Mouse (Mus musculus) forebrain, embryonic 10.5 days (tissue): ENCODE measurements around the gene Srpk2. TPM values are rescaled to one million over a fixed set of nuclear protein-coding genes. Genes with fewer than 3 reads are reported as not detected.
"Not testable (repeated sequence)": the region's sequence is repeated elsewhere in the genome, so short reads cannot be mapped to it uniquely, and the experiment has no call there.

Experiments
- DNase-seq: peaks from one replicate; pipeline ENCODE4 v3.0.0-alpha.2; 2017; ENCODE audit warnings: low spot score; ENCODE audit errors: extremely low spot score
- H3K27ac ChIP-seq: fragments of 300-500 bp; sonication (generic); 2 replicates; pipeline ENCODE4 v1.5.1; 2016; ENCODE audit warnings: mild to moderate bottlenecking
- H3K27me3 ChIP-seq: fragments of 300-500 bp; sonication (generic); 2 replicates; pipeline ENCODE4 v1.6.1; 2016; ENCODE audit warnings: mild to moderate bottlenecking; ENCODE audit not compliant: poor library complexity, severe bottlenecking
- H3K36me3 ChIP-seq: fragments of 300-500 bp; sonication (generic); replicated peaks from 2 replicates; pipeline ENCODE4 v1.6.1; 2016; ENCODE audit warnings: mild to moderate bottlenecking, moderate library complexity
- H3K4me1 ChIP-seq: fragments of 300-500 bp; sonication (generic); 2 replicates; pipeline ENCODE4 v1.6.1; 2016
- H3K4me3 ChIP-seq: fragments of 300-500 bp; sonication (generic); 2 replicates; pipeline ENCODE4 v1.5.1; 2016; ENCODE audit warnings: mild to moderate bottlenecking, moderate library complexity
- H3K9me3 ChIP-seq: fragments of 300-500 bp; sonication (generic); 2 replicates; pipeline ENCODE4 v1.6.1; 2016; ENCODE audit warnings: mild to moderate bottlenecking, moderate library complexity
- WGBS: fragments of 180-500 bp; shearing (Covaris S2); methylation state at CpG from one replicate; pipeline ENCODE4 v1.1.7; 2016; 5-methylcytosine and 5-hydroxymethylcytosine counted together
- polyA plus RNA-seq: library from polyadenylated mRNA; unstranded; fragments of >200 nt; fragmentation: Nextera tagmentation; extraction: Ambion mirVana; gene quantifications from 2 replicates; pipeline ENCODE4 v1.2.1, GENCODE M21; 2016

The Srpk2 gene
- polyA plus RNA-seq, 1 experiment from 2014 or later: 51.8 TPM

DNA sequence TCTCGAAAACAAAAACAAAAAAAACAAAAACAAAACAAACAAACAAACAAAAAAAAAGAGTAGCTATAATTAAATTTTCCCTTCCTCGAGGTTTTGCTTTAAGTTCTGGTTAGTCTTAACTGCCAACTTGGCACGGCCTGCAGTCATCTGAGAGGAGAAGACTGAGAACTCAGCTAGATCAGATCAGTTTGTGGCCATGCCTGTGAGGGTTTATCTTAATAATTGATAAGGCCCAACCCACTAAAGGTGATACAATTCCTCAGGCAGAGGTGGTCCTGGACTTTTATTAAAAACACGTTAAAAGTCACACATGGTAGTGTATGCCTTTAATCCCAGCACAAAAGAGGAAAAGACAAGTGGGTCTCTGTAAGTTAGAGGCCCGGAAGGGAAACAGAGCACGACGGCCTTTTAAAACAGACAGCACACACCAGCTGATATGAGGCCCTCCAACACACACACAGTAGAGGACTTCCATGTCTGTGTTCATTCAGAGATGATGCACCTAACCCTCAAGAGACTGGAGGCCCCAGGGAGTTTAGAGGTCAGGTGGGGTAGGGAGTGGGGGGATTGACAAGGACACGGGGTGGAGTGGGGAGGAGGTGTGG lies 87.1 kb downstream of the Srpk2 start:
- H3K27me3 ChIP-seq: no peaks in the 10 kb centered on the region
- DNase-seq: no peak
- no peak overlapping the region for H3K4me3 ChIP-seq
- no peaks in the 10 kb centered on the region for H3K9me3 ChIP-seq
- 85% methylated on average over 8 of the region's 8 CpGs for WGBS
- no peak overlapping the region for H3K27ac ChIP-seq
- peaks cover 12% of the 10 kb centered on the region; the same call in 1 of the 2 replicates for H3K4me1 ChIP-seq
- H3K36me3 ChIP-seq: 0 out of 2 replicates have a peak, but pooled peaks cover 2% of the 10 kb centered on the region

DNA sequence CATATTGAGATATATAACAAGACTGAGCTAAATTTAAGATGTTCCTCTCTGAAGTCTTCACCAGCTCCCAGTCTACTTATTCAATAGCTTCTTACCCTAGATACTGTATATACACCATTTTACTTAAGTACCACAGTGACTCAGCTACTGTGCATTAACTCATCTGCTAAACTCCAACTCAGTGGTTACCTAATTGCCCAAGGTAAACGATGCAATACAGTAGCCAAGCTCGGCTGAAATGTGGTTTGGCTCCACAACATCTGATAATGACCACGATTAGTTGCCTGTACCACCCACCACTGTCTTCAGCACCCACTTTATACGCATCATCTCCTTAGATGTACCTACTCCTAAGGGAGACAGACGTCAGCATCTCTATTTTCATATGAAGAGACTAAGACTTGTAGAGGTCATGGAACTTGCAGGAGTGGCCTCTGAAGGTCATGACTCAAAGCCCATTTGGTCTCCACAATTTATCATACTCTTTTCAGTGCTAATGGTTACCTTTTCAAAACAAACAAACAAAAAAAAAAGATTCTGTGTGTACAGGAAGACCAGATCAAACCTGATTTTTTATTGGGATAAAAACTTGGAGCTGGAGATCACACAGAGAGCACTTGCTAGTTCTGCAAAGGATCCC lies 88.0 kb downstream of the Srpk2 start:
- no peaks in the 10 kb centered on the region for H3K27me3 ChIP-seq
- H3K9me3 ChIP-seq: no peaks in the 10 kb centered on the region
- H3K4me3 ChIP-seq: no peak overlapping the region
- no peak overlapping the region for H3K27ac ChIP-seq
- DNase-seq: no peak
- WGBS: 93% methylated on average over 5 of the region's 5 CpGs
- peaks cover 8% of the 10 kb centered on the region; the same call in 1 of the 2 replicates for H3K4me1 ChIP-seq
- H3K36me3 ChIP-seq: no peaks in the 10 kb centered on the region

DNA sequence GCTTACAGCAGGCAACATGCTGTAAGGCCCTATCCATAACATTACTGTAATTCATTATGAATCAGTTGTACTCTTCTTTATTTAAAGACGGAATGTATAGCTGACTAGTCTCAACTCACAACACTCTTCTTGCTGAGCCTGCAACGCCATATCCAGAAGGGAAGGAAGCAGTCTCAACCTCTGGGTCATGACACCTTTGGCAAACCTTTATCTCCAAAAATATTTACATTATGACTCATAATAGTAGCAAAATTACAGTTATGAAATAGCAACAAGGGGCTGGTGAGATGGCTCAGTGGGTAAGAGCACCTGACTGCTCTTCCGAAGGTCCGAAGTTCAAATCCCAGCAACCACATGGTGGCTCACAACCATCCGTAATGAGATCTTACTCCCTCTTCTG lies 94.1 kb downstream of the Srpk2 start:
- WGBS: 94% methylated on average over 5 of the region's 5 CpGs
- H3K36me3 ChIP-seq, H3K4me3 ChIP-seq, DNase-seq, H3K27me3 ChIP-seq, H3K27ac ChIP-seq, H3K4me1 ChIP-seq, H3K9me3 ChIP-seq: not testable (repeated sequence)

DNA sequence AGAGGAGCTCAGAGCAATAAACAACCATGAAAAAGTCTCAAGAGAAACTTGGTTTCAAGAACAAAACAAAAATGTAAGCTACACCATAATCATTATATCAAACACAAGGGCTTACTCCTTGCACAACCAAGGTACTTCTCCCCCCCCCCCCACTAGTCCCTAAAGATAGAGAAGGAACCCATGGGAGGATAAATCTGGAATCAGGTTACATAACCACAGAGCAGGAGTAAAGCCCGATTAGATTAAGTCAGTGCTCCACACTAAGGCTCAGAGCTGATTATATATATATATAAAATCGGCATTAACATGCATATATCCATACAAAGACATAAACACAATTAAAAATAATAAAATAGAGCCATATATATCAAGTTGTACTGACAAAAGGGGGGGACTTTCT lies 96.8 kb downstream of the Srpk2 start:
- Histone ChIP-seq H3K27ac (no peak overlapping the region), H3K4me3 (no peak overlapping the region), H3K27me3 (no peaks in the 10 kb centered on the region), H3K4me1 (no peaks in the 10 kb centered on the region), H3K36me3 (no peaks in the 10 kb centered on the region), H3K9me3 (no peaks in the 10 kb centered on the region)
- WGBS: 83% methylated on average over 2 of the region's 2 CpGs
- no peak for DNase-seq

DNA sequence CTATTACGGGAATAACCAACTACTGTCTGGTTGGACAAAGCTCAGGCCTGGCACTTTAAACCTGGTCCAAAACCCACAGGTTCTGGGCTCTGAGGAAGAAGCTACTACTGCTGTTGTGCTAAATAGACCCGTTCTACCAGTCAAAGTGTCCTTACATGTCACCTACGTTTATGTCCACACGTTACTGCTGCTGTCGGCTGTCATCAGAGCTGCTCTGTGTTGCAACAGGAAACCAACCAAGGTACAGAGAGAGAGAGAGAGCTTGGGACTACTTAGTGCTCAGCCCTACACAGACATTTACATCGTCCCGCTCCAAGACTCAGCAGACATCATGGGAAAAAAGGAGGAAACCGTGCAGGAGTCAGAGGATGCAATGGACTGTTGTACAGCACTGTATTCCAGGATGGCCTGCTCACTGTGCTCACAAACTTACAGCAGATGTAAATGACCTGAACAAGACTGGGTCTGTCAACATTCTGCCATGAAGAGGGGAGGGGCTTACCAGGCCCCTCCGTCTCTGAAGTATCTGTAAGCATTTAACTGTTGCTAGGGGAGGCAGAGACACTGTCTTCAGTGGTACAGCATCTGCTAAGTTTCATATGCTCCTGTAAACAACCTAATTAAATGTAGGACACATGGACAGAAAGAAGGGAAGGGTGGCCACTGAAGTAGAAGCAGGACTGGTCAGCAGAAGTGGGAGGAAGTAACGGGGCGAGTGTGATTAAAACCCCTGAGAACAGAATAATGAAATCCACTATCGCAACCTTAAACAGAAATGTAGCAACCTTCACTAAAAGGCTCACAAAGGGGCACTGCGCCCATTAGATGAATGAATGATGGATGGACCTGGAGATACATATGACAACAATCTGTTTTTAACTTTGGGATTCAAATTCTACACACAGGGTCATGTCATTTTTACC lies 97.6 kb downstream of the Srpk2 start:
- Histone ChIP-seq H3K36me3 (no peaks in the 10 kb centered on the region), H3K9me3 (no peaks in the 10 kb centered on the region)
- 93% methylated on average over 13 of the region's 13 CpGs for WGBS

DNA sequence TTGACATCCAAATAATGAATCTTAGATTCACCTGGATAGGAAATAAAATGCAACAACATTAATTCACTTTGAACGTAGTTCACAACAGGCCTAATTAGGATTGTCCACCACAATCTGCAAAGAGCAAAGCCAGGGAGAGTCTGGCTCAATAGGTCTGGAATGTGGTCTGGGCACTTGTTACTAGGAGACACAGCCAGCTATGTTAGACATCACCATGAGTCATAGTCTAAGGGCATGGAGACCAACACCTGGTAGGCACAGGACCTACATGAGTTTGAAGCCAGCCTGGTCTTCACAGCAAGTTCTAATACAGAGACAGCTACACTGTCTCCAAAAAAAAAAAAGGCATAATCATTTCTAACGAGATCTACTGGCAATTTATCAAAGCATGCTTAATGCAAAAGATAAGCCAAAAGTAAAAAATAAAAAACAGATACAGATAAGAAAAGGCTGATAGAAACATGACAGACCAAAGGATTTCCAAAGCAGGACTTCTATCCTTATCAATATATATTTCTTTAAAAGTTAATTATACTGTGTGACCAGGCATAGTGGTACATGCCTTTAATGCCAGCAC lies 102.8 kb downstream of the Srpk2 start:
- no peak for DNase-seq
- Histone ChIP-seq H3K27me3 (no peaks in the 10 kb centered on the region), H3K27ac (no peak overlapping the region), H3K4me1 (peaks cover 9% of the 10 kb centered on the region), H3K4me3 (no peak overlapping the region), H3K36me3 (no peaks in the 10 kb centered on the region), H3K9me3 (no peaks in the 10 kb centered on the region)
- 86% methylated on average over 2 of the region's 2 CpGs for WGBS

More for the DNA sequence above, 97.6 kb downstream of the Srpk2 start:
- no peaks in the 10 kb centered on the region for H3K4me1 ChIP-seq
- H3K4me3 ChIP-seq: no peak overlapping the region
- H3K27me3 ChIP-seq: no peaks in the 10 kb centered on the region
- no peak overlapping the region for H3K27ac ChIP-seq
- DNase-seq: no peak

DNA sequence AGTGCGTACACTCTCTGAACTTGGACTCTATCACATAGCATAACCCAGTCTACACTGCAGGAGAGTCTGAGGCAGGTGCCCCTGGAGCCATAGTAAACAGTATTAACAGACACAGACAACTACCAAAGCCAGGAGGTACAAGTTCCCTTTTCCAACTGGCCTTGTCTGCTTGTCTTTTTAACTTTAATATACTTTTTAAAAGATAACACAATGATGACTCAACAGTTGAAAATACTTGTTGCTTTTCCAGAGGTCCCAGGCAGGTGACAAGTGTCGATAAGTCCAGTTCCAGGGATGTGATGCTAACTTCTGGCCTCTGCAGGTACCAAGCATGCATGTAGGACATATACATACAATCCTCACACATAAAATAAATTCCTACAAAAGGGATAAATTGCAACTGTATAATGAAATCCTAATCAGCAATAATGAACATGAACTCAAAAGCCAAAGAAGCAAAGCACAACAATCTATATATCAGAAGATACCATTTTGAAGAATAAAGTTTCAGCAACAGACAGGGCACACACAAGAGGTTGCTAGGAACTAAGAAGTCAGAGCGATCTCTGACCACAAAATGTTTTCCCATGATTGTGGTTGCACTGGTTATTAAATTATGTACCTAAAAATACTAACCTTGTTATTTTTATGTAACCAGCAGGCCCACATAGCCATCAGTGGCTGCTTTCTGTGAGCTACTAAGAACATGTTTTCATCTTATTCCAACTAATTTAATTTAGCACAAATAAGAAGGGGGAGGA lies 105.1 kb downstream of the Srpk2 start:
- Histone ChIP-seq H3K27me3 (no peaks in the 10 kb centered on the region), H3K27ac (no peak overlapping the region), H3K36me3 (peaks cover 6% of the 10 kb centered on the region), H3K4me3 (no peak overlapping the region), H3K9me3 (peaks cover under 1% of the 10 kb centered on the region; the same call in 1 of the 2 replicates), H3K4me1 (peaks cover 9% of the 10 kb centered on the region)
- DNase-seq: no peak
- 92% methylated on average over 3 of the region's 3 CpGs for WGBS

DNA sequence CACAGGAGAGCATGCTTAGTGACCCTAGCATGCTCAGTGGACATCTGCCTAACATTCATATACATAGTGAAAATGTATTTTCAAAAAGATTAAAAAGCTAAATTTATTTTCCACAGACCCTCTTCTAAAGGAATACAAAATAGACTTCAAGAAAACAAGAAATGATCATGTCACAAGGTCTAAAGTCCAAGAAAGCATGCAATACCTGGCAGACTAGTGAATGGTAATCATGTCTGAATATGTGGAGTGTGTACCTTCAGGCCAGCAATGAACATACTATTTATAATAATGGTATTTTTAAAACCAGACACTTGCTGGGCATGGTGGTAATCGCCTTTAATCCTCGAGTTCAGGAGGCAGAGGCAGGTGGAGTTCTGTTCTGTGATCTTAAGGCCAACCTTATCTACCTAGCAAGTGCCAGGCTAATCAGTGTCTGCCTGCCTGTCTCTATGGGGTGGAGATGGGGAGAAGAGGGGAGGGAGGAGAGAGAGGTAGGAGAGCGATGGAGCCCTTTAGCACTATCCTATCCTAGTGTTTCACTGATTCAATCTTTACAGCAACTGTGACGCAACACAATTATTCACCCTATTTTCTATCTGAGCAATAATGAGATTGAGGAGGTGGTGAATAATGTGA lies 106.0 kb downstream of the Srpk2 start:
- WGBS: 91% methylated on average over 4 of the region's 4 CpGs
- H3K4me1 ChIP-seq: peaks cover 9% of the 10 kb centered on the region
- no peak overlapping the region for H3K4me3 ChIP-seq
- no peak overlapping the region for H3K27ac ChIP-seq
- no peaks in the 10 kb centered on the region for H3K27me3 ChIP-seq
- peaks cover 10% of the 10 kb centered on the region; the same call in 1 of the 2 replicates for H3K9me3 ChIP-seq
- DNase-seq: no peak
- H3K36me3 ChIP-seq: peaks cover 15% of the 10 kb centered on the region

DNA sequence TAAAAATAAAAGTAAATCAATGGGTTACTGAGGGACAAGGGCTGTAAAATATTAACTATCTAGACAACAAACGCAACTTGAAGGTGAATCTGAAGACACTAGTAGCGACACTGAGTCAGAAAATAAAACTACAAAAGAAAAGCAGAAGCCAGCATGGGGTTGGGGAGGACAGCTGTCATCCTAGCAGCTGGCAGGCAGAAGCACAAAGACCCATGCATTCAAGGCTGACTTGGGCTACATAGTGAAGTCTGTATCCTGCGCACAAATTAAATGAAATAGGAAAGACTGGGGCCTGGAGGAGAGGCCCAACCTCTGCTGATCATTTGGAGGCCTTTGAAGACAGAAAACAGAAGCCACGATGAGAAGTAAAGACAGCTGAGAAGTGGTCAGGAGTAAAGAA lies 106.6 kb downstream of the Srpk2 start:
- 0 out of 2 replicates have a peak overlapping the region, but pooled peaks have one; percentile 30 for H3K27ac ChIP-seq
- peaks cover 12% of the 10 kb centered on the region; the same call in 1 of the 2 replicates for H3K9me3 ChIP-seq
- 75% methylated on average over 4 of the region's 4 CpGs for WGBS
- DNase-seq: no peak
- peaks cover 15% of the 10 kb centered on the region for H3K36me3 ChIP-seq
- H3K27me3 ChIP-seq: no peaks in the 10 kb centered on the region
- peaks cover 9% of the 10 kb centered on the region for H3K4me1 ChIP-seq
- no peak overlapping the region for H3K4me3 ChIP-seq

DNA sequence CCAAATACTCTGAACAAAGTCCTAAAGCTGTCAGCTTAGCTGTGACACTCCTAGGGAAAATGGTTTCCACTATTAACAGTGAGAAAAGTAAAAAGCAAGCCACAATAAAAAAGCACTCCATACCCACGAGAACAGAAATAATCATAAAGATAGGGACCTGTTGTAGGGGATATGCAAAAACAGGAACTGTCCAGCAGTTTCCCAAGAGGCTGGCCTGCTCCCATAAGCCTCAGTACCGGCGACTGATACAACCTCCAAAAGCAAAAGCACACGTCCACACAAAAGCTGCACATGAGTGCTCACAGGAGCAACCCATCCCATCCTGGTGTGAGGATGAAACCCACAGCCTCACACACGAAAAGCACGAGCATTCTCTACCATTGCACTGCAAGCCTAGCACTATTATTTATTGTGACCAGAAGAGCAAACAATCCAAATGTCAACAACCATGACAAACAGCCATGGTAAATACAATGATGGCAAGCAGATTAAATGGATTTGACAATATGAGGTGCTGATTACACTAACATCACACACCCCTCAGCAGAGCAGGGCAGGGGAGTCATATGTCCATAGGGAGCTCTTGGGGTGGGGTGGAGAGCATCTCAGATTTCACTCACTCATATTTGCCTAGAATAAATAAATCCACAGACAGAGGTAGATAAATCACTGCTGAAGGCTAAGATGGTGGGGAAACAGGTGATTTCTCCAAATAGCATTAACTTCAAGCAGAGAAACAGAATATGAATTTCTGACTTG lies 107.9 kb downstream of the Srpk2 start:
- no peak overlapping the region for H3K27ac ChIP-seq
- WGBS: 82% methylated on average over 6 of the region's 6 CpGs
- H3K4me1 ChIP-seq: peaks cover 9% of the 10 kb centered on the region
- peaks cover 15% of the 10 kb centered on the region for H3K36me3 ChIP-seq
- peaks cover 12% of the 10 kb centered on the region; the same call in 1 of the 2 replicates for H3K9me3 ChIP-seq
- H3K4me3 ChIP-seq: no peak overlapping the region
- no peak for DNase-seq
- H3K27me3 ChIP-seq: no peaks in the 10 kb centered on the region

DNA sequence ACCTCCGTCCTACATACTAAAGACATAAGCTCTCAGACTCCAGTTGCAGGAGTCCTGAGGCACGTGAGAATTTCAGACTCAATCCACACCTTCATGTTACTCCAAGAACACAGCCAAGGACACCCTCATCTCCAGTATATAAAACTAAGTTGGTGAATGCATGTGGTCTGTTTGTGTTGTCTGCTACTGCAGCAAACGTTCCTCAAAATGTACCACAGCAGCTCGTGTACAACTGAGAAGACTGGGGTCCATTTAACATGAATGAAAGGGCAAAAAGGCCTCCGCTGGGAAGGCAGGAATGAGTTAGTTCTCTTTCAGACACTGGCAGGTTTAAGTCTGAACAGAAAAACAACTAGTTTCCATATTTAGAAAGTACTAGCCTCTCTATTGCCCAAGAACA lies 110.5 kb downstream of the Srpk2 start:
- no peak for DNase-seq
- Histone ChIP-seq H3K27me3 (no peaks in the 10 kb centered on the region), H3K9me3 (peaks cover 12% of the 10 kb centered on the region; the same call in 1 of the 2 replicates), H3K4me1 (peaks cover 9% of the 10 kb centered on the region), H3K4me3 (no peak overlapping the region), H3K27ac (no peak overlapping the region), H3K36me3 (peaks cover 20% of the 10 kb centered on the region)
- WGBS: 97% methylated on average over 5 of the region's 5 CpGs
